Mouse (Mus musculus): Measurements from ENCODE around the gene Fam47e. TPM values are rescaled to one million over a fixed set of nuclear protein-coding genes. Genes with fewer than 3 reads are reported as not detected.
"Not testable (repeated sequence)": the region's sequence is repeated elsewhere in the genome, so short reads cannot be mapped to it uniquely, and the experiment has no call there.

The Fam47e gene
- 8.4 and 8.6 TPM in 2 replicates for polyA plus RNA-seq (2015; fragmentation: Nextera tagmentation; extraction: Ambion mirVana)

DNA sequence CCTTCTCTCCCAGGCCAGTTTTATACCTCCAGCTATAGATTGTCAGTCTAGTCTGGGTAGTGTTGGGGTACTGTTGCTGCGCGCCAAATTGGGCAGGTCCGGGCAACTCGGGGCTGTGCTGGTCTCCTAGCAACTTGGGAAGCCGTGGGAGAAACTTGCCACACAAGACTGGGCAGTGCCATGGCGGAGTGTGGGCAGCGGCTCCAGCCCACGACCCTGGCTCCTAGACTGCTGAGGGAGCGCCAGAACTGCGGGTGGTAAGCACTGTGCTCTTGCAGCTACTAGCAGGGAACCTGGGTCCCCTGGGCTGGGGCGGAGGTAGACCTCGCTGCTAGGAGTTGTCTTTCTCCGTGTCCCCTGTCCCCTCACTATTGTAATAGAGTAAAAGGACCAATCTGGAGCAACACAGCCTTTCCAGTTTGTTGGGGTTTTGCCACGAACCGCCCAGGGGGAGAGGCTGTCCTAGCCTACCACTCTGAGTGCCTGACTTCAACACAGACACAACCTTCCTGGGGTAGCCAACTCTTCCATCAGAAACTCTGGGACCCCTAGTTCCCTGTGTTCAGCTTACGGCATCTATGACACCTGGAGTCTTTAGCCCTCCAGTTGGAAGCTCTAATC lies at the start of gene Fam47e:
Fam47e (plus strand) TSS at position 179 of the 621 bp plus-strand sequence.
- Histone ChIP-seq H3K9me3 (replicated peaks; ENCODE audit: control insufficient read depth, low read length) (no peaks in the 10 kb centered on the region; the same call in 1 of the 2 replicates), H3K4me1 (ENCODE audit: control insufficient read depth, low read depth, low read length) (no peaks in the 10 kb centered on the region), H3K4me2 (ENCODE audit: low read depth, low read length) (no peak within 1 kb of the TSS), H3K4me3 (ENCODE audit: low read depth, low read length) (no peak within 1 kb of the TSS), H3K27me3 (ENCODE audit: control insufficient read depth, insufficient read depth, low read depth, low read length) (no peaks in the 10 kb centered on the region), H3K27ac (ENCODE audit: low read length) (no peak within 1 kb of the TSS), H3K36me3 (ENCODE audit: control insufficient read depth, insufficient read depth) (no peaks in the 10 kb centered on the region), H3K9ac (ENCODE audit: low read depth, low read length) (no peak within 1 kb of the TSS)
- 67% methylated on average over 16 of the region's 16 CpGs for whole genome bisulfite sequencing (ENCODE audit: insufficient replicate concordance)
- ATAC-seq (ENCODE audit: low read depth), result no peak

DNA sequence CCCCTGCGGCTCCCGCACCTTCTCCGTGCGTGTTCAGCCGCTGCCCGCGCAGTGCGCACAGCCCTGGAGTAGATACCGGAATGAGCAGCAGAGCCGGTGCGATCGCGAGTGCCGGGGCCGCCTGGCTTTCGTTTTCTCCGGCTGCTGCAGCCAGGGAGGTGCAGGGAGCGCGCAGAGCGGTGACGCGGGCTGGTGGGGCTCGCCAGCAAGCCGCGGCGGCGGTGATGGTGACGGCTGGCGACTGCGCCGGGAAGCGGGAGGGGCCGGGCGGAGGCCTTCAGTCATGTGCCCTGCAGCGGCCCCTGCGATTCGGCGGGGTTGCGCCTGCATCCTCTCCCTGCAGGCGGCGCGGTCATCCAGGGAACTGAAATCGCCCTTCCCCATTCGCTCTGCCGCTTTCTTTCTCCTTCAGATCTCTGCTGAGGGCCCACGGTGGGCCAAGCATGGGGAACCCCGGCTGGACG lies 49.4 kb upstream of the Fam47e start:
- H3K27me3 ChIP-seq (ENCODE audit: control insufficient read depth, insufficient read depth, low read depth, low read length), result no peaks in the 10 kb centered on the region
- ATAC-seq (ENCODE audit: low read depth), result peak; percentile 94
- H3K9ac ChIP-seq (ENCODE audit: low read depth, low read length), result peak overlapping the region; percentile 72
- no peaks in the 10 kb centered on the region for H3K9me3 ChIP-seq (replicated peaks; ENCODE audit: control insufficient read depth, low read length)
- peak overlapping the region; percentile 82 for H3K27ac ChIP-seq (ENCODE audit: low read length)
- H3K36me3 ChIP-seq (ENCODE audit: control insufficient read depth, insufficient read depth), result no peaks in the 10 kb centered on the region
- peak overlapping the region; percentile 73 for H3K4me3 ChIP-seq (ENCODE audit: low read depth, low read length)
- peaks cover 24% of the 10 kb centered on the region for H3K4me1 ChIP-seq (ENCODE audit: control insufficient read depth, low read depth, low read length)
- H3K4me2 ChIP-seq (ENCODE audit: low read depth, low read length), result peak overlapping the region; percentile 74
- under 1% methylated on average over 48 of the region's 48 CpGs for WGBS (ENCODE audit: insufficient replicate concordance)

DNA sequence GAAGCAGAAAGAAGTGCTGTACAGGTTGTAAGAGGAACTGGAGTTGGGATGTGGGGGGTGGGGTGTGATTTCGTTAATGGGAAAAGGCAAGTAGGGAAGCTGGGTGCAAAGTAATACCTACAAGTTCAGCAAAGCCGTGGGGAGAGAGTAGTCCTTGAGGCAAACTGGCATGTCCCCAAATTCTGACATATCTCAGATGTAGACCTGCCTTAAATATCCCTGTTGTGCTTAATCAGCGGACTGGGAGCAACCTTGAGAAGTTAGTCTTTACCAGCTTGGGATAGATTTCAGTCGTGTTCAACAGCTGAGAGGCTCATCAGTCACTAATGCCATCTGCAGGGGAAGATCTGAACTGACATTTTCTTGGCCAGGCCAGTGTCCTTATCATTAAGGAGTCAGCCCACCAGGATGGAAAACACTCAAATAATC lies 48.6 kb upstream of the Fam47e start:
- Histone ChIP-seq H3K36me3 (ENCODE audit: control insufficient read depth, insufficient read depth) (no peaks in the 10 kb centered on the region), H3K4me3 (ENCODE audit: low read depth, low read length) (peak overlapping the region; percentile 73; the same call in 1 of the 2 replicates), H3K9ac (ENCODE audit: low read depth, low read length) (no peak overlapping the region), H3K27ac (ENCODE audit: low read length) (no peak overlapping the region), H3K9me3 (replicated peaks; ENCODE audit: control insufficient read depth, low read length) (no peaks in the 10 kb centered on the region), H3K4me2 (ENCODE audit: low read depth, low read length) (peak overlapping the region; percentile 74), H3K4me1 (ENCODE audit: control insufficient read depth, low read depth, low read length) (peaks cover 24% of the 10 kb centered on the region), H3K27me3 (ENCODE audit: control insufficient read depth, insufficient read depth, low read depth, low read length) (no peaks in the 10 kb centered on the region)
- 13% methylated on average over 4 of the region's 4 CpGs for WGBS (ENCODE audit: insufficient replicate concordance)
- no peak for ATAC-seq (ENCODE audit: low read depth)

GRCm38 (mm10) chr5:92506733-92507132 lies 48.1 kb upstream of the Fam47e start, which contains the start of gene Scarb2:
Gene Scarb2 (minus strand): TSS chr5:92506833.
- Histone ChIP-seq H3K27me3 (ENCODE audit: control insufficient read depth, insufficient read depth, low read depth, low read length) (no peaks in the 10 kb centered on the region), H3K4me2 (ENCODE audit: low read depth, low read length) (peak within 1 kb of the TSS; percentile 74), H3K4me1 (ENCODE audit: control insufficient read depth, low read depth, low read length) (peaks cover 24% of the 10 kb centered on the region), H3K9me3 (replicated peaks; ENCODE audit: control insufficient read depth, low read length) (no peaks in the 10 kb centered on the region), H3K36me3 (ENCODE audit: control insufficient read depth, insufficient read depth) (no peaks in the 10 kb centered on the region), H3K4me3 (ENCODE audit: low read depth, low read length) (peak within 1 kb of the TSS; percentile 73), H3K27ac (ENCODE audit: low read length) (peak within 1 kb of the TSS; percentile 63), H3K9ac (ENCODE audit: low read depth, low read length) (peak within 1 kb of the TSS; percentile 42)
- no peak for ATAC-seq (ENCODE audit: low read depth)

DNA sequence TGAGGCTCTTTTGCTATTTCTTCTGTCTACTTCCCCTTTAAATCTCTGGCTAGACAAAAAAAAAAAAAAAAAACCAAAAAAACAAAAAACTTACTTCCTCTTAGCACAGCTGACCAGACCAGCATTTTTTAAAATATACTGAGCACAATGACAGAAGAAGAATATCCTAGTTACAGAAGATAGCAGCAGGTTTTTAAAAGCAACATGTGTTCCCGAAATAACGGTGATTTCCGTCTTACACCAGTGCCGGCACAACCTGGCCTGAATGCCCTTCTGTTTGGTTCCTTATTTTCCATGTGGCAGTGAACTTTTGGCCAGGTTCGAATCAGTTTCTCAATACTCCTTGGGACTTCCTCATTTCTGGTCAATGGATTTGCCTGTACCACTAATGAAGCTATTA lies 46.0 kb upstream of the Fam47e start:
- Histone ChIP-seq H3K27me3 (ENCODE audit: control insufficient read depth, insufficient read depth, low read depth, low read length) (no peaks in the 10 kb centered on the region), H3K9ac (ENCODE audit: low read depth, low read length) (no peak overlapping the region), H3K9me3 (replicated peaks; ENCODE audit: control insufficient read depth, low read length) (no peaks in the 10 kb centered on the region), H3K4me3 (ENCODE audit: low read depth, low read length) (no peak overlapping the region), H3K27ac (ENCODE audit: low read length) (no peak overlapping the region), H3K4me2 (ENCODE audit: low read depth, low read length) (no peak overlapping the region), H3K36me3 (ENCODE audit: control insufficient read depth, insufficient read depth) (no peaks in the 10 kb centered on the region), H3K4me1 (ENCODE audit: control insufficient read depth, low read depth, low read length) (peaks cover 18% of the 10 kb centered on the region)
- no peak for ATAC-seq (ENCODE audit: low read depth)
- WGBS (ENCODE audit: insufficient replicate concordance), result 25% methylated on average over 5 of the region's 5 CpGs

DNA sequence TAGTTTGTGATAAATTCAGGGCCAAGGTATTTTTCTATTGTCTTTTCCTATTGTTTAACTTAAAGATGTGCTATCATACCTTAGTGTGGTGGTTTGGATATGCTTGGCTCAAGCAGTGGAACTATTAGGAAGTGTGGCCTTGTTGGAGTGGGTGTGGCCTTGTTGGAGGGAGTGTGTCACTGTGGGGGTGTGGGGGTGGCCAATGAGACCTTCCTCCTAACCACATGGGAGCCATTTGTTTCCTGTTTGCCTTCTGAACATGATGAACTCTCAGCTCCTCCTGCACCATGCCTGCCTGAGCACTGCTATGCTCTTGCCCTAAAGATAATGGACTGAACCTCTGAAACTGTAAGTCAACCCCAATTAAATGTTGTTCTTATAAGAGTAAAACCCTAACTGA lies 43.6 kb upstream of the Fam47e start:
- H3K4me3 ChIP-seq (ENCODE audit: low read depth, low read length), result no peak overlapping the region
- no peak for ATAC-seq (ENCODE audit: low read depth)
- no peak overlapping the region for H3K9ac ChIP-seq (ENCODE audit: low read depth, low read length)
- H3K27ac ChIP-seq (ENCODE audit: low read length), result no peak overlapping the region
- no peak overlapping the region for H3K4me2 ChIP-seq (ENCODE audit: low read depth, low read length)
- H3K36me3 ChIP-seq (ENCODE audit: control insufficient read depth, insufficient read depth), result no peaks in the 10 kb centered on the region
- H3K27me3 ChIP-seq (ENCODE audit: control insufficient read depth, insufficient read depth, low read depth, low read length), result no peaks in the 10 kb centered on the region
- no peaks in the 10 kb centered on the region for H3K9me3 ChIP-seq (replicated peaks; ENCODE audit: control insufficient read depth, low read length)
- H3K4me1 ChIP-seq (ENCODE audit: control insufficient read depth, low read depth, low read length), result peaks cover 6% of the 10 kb centered on the region

DNA sequence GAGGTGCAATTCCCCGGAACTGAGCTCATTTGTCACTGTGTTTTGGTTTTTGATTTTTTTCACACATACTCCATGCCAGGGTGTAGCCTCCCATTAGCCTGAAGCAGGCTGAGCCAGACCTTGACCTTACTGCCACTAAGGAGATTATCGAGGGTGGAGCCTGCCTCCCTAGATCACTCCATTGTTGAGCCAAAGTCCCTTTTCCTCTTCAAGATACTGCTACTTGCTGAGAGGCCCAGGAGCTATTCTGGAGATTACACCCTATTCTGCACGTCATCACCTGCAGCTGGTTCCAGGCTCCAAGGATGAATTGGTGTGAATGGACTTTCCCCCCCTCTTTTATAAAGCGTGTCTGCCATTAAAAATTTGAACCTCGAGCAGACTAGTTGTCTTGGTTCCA lies 42.8 kb upstream of the Fam47e start:
- no peak for ATAC-seq (ENCODE audit: low read depth)
- H3K36me3 ChIP-seq (ENCODE audit: control insufficient read depth, insufficient read depth), result no peaks in the 10 kb centered on the region
- no peak overlapping the region for H3K4me3 ChIP-seq (ENCODE audit: low read depth, low read length)
- H3K4me1 ChIP-seq (ENCODE audit: control insufficient read depth, low read depth, low read length), result peaks cover 3% of the 10 kb centered on the region
- H3K4me2 ChIP-seq (ENCODE audit: low read depth, low read length), result no peak overlapping the region
- 79% methylated on average over 5 of the region's 5 CpGs for WGBS (ENCODE audit: insufficient replicate concordance)
- H3K27me3 ChIP-seq (ENCODE audit: control insufficient read depth, insufficient read depth, low read depth, low read length), result no peaks in the 10 kb centered on the region
- H3K9me3 ChIP-seq (replicated peaks; ENCODE audit: control insufficient read depth, low read length), result no peaks in the 10 kb centered on the region
- no peak overlapping the region for H3K27ac ChIP-seq (ENCODE audit: low read length)
- H3K9ac ChIP-seq (ENCODE audit: low read depth, low read length), result no peak overlapping the region

DNA sequence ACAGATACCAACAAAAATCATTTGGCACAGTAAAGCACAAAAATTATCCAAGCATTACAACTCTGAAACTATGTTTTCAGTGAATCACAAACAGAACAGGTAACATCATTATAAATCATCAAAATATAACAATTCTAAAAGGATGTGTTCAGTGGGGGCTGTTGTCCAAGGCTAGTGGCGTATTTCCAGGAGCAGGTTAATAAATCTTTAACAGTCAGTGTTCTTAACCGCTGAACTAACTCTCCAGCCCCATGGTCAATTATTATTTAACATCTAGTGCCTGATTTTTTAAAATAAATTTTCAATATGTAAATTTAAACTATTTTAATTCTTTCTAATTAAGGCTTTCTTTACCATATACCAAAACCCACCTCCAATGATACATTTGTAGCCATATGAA lies 33.7 kb upstream of the Fam47e start:
- not testable (repeated sequence) for H3K4me2 ChIP-seq (ENCODE audit: low read depth, low read length); H3K9ac ChIP-seq (ENCODE audit: low read depth, low read length); H3K4me3 ChIP-seq (ENCODE audit: low read depth, low read length); ATAC-seq (ENCODE audit: low read depth); H3K27me3 ChIP-seq (ENCODE audit: control insufficient read depth, insufficient read depth, low read depth, low read length); H3K4me1 ChIP-seq (ENCODE audit: control insufficient read depth, low read depth, low read length); H3K9me3 ChIP-seq (replicated peaks; ENCODE audit: control insufficient read depth, low read length); H3K27ac ChIP-seq (ENCODE audit: low read length); H3K36me3 ChIP-seq (ENCODE audit: control insufficient read depth, insufficient read depth)
- WGBS (ENCODE audit: insufficient replicate concordance), result 52% methylated on average over 2 of the region's 2 CpGs

DNA sequence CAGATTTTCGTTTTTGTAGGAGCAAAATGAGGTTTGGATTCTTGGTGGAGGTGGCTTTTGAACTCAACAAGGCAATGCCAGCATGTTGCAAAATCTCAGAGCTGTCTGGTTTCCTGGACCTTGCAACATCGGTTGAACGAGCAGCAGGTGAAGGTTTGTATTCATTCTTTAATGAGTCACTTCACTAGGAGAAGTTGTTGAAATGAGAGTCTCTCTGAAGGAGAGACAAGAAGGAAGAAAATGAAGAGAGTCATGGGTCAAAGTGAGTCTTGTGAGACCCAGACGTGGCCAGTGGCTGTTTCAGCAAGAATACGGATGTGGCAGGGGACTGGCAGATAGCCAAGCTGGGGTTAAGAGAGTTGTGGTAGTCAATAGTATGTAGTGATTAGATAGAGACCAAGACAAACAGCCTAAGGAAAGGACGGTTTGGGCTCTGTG lies 30.0 kb upstream of the Fam47e start:
- no peak overlapping the region for H3K4me3 ChIP-seq (ENCODE audit: low read depth, low read length)
- WGBS (ENCODE audit: insufficient replicate concordance), result 21% methylated on average over 6 of the region's 6 CpGs
- H3K9me3 ChIP-seq (replicated peaks; ENCODE audit: control insufficient read depth, low read length), result no peaks in the 10 kb centered on the region
- H3K27ac ChIP-seq (ENCODE audit: low read length), result peak overlapping the region; percentile 38; the same call in 1 of the 2 replicates
- no peak overlapping the region for H3K9ac ChIP-seq (ENCODE audit: low read depth, low read length)
- no peaks in the 10 kb centered on the region for H3K27me3 ChIP-seq (ENCODE audit: control insufficient read depth, insufficient read depth, low read depth, low read length)
- peak; percentile 53; the same call in 1 of the 2 replicates for ATAC-seq (ENCODE audit: low read depth)
- H3K36me3 ChIP-seq (ENCODE audit: control insufficient read depth, insufficient read depth), result no peaks in the 10 kb centered on the region
- H3K4me1 ChIP-seq (ENCODE audit: control insufficient read depth, low read depth, low read length), result no peaks in the 10 kb centered on the region; the same call in 1 of the 2 replicates
- peak overlapping the region; percentile 17; the same call in 1 of the 2 replicates for H3K4me2 ChIP-seq (ENCODE audit: low read depth, low read length)
